Mouse (Mus musculus) lung, postnatal 0 days (tissue): Measurements from ENCODE around the gene Ubl3.

Source experiments
- CTCF ChIP-seq: IDR thresholded peaks from 2 replicates; pipeline ENCODE4 v1.5.1; 2016; ENCODE audit warnings: antibody characterized with exemption, mild to moderate bottlenecking
- EP300 ChIP-seq: IDR thresholded peaks from 2 replicates; pipeline ENCODE4 v1.6.1; 2016; ENCODE audit warnings: antibody characterized with exemption, mild to moderate bottlenecking, control low read depth

DNA sequence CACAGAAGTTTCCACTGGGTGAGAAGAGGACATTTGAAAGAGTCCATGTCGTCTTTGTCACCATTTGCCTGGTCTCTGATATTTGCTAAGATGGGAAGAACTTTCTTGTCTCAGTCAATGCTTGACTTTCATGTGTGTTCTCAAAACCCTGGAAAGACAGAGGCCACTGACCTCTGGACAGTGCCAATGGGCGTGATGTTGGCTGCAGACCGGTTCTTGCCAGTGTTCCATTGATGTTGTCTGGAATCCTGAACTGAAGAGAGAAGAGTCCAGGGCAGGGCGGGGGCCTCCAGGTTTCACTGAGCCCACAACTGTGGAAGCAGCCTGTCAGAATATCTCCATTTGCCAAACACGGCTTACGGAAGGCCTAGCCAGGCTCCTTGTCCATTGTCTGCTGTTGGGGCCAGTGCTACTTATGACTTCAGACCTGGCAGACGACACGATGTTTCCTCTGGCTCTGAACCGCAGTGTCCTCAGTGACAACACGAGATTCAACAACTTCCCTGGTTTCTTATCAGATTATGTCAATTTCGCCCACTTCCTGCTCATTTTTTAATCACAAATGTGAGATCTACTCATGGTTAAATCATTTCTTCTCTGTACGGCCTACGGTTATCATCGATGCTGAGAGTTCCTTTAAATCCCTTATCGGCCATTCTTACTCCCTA lies 43.6 kb upstream of the Ubl3 start:
- TF ChIP-seq EP300 (no peak), CTCF (no peak)
